Mouse (Mus musculus): ENCODE measurements around the gene Glp1r.
A peak's percentile ranks its signal among the peaks of the same experiment; 100 is the strongest.

Glp1r gene

GRCm38 (mm10) chr17:30892730-30893129 is 8.9 kb upstream of the Glp1r start:
- no peak for TF ChIP-seq GATA4 (IDR thresholded peaks at IDR 0.05; ENCODE audit: insufficient replicate concordance, low read length)

DNA sequence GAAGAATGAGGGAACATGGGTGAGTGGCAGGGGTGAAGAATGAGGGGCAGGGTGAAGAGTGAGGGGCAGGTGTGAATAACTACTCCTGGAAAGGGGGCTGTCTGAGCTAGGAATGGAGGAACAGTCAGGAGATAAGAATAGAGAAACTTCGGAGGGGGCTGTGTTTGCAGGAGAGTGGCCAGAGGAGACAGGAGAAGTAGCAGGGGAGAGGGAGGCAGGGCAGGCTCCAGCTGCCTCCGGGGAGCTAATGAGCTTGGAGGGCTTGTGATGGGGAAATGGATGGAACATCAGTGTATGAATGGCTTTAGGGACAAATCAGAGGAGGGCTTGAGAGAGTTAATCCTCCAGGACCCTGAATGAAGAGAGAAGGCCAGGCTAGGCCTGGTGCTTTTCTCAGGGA is 4.5 kb upstream of the Glp1r start:
- TF ChIP-seq GATA4 (IDR thresholded peaks at IDR 0.05; ENCODE audit: insufficient replicate concordance, low read length), result no peak

GRCm38 (mm10) chr17:30904096-30904495 is 2.5 kb downstream of the Glp1r start:
- no peak for TF ChIP-seq GATA4 (IDR thresholded peaks at IDR 0.05; ENCODE audit: insufficient replicate concordance, low read length)

GRCm38 (mm10) chr17:30907577-30907976 is 6.0 kb downstream of the Glp1r start:
- no peak for TF ChIP-seq GATA4 (IDR thresholded peaks at IDR 0.05; ENCODE audit: insufficient replicate concordance, low read length)

GRCm38 (mm10) chr17:30910866-30911731 is 9.5 kb downstream of the Glp1r start:
- TF ChIP-seq GATA4 (IDR thresholded peaks at IDR 0.05; ENCODE audit: insufficient replicate concordance, low read length), result no peak

DNA sequence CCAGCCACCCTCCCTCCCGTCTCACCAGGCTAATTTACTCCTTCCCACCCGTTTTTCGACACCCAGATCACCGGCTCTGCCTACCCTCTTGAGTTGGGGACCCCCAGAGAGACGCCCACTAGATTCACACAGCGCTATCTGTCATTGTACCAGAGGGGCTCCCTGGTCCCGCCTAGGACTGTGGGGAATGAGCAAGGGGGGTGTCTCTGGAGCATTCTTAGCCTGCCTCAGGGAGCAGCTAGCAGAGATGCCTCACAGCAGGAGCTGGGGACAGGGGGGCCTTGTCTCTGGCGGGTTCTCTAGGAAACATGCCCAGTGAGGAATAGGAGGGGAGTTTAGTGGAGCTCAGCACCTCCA is 10.1 kb downstream of the Glp1r start:
- no peak for TF ChIP-seq GATA4 (IDR thresholded peaks at IDR 0.05; ENCODE audit: insufficient replicate concordance, low read length)

DNA sequence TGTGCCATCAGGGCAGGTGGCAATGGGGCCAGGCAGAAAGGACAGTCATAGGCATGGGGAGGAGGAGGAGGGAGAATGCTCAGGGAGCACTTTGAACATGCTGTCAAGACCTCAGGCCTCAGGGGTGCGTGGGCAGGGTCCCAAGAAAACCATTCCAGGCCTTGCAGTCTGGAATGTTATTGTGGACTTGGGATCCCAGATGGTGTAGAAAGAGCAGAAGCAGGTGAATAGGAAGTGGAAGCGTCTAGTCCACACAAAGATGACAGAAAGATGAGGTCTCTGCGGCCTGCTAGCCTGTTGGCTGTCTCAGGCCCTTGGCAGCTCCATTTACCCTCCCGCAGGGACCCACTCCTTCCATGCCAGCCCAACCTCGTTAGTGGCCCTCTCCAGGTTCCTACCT is 10.9 kb downstream of the Glp1r start:
- no peak for TF ChIP-seq GATA4 (IDR thresholded peaks at IDR 0.05; ENCODE audit: insufficient replicate concordance, low read length)

GRCm38 (mm10) chr17:30914264-30914663 is 12.6 kb downstream of the Glp1r start:
- no peak for TF ChIP-seq GATA4 (IDR thresholded peaks at IDR 0.05; ENCODE audit: insufficient replicate concordance, low read length)

DNA sequence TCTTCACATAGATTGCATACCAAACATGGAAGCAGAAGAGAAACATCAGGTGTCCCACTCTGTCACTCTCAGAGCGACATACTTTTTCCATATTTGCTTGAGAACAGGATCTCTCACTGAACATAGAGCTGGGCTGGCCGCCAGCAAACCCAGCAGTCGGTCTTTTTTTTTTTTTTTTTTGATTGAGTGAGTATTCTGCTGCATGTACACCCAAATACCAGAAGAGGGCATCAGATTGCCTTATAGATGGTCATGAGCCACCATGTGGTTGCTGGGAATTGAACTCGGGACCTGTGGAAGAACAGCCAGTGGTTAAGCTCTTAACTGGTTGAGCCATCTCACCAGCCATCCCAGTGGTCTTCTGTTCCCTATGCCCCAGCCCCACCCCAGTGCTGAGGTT is 21.9 kb downstream of the Glp1r start:
- TF ChIP-seq GATA4 (IDR thresholded peaks at IDR 0.05; ENCODE audit: insufficient replicate concordance, low read length), result no peak

GRCm38 (mm10) chr17:30930827-30931226 is 29.2 kb downstream of the Glp1r start:
- TF ChIP-seq GATA4 (IDR thresholded peaks at IDR 0.05; ENCODE audit: insufficient replicate concordance, low read length), result no peak

DNA sequence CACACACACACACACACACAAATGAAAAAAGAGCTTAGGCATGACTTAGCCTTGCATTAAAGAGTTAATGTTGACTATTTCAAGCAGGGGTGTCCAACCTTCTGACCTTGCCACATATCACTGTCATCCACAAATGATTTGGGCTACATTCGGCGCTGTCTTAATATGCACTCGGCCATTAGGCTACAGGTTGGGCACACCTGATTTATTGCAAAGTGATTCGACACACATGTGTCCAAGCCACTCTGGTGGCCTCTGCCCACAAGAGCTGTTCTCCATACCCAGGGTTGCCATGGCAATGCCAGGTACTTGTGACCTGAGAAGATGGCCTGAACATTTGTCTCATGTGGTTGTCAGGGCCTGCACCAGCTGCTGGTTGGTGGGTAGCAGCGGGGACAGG is 31.2 kb downstream of the Glp1r start:
- TF ChIP-seq GATA4 (IDR thresholded peaks at IDR 0.05; ENCODE audit: insufficient replicate concordance, low read length), result no peak

DNA sequence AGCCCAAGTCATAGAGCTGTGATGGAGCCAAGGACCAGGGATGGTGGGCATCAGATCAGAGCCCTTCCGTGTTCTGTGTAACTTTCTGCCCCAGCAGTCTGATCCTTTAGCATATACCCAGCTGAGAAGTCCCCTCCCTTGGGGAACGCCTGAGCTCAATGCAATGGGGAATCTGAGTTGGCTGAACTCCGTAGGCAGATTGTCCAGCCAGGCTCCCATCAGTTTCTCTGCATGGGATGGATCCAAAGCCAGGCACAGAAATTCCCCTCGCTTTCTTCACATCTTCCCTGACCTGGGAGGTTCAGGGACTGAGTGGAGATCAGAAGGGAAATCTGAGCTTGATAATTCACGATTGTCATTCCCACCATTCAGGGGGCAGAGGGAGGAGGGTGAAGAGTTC is 33.7 kb downstream of the Glp1r start:
- TF ChIP-seq GATA4 (IDR thresholded peaks at IDR 0.05; ENCODE audit: insufficient replicate concordance, low read length), result no peak

GRCm38 (mm10) chr17:30938554-30938953 is 36.9 kb downstream of the Glp1r start:
- no peak for TF ChIP-seq GATA4 (IDR thresholded peaks at IDR 0.05; ENCODE audit: insufficient replicate concordance, low read length)

GRCm38 (mm10) chr17:30948382-30948781 is 46.8 kb downstream of the Glp1r start:
- TF ChIP-seq GATA4 (IDR thresholded peaks at IDR 0.05; ENCODE audit: insufficient replicate concordance, low read length), result peak; percentile 97

GRCm38 (mm10) chr17:30950780-30951179 is 49.2 kb downstream of the Glp1r start:
- no peak for TF ChIP-seq GATA4 (IDR thresholded peaks at IDR 0.05; ENCODE audit: insufficient replicate concordance, low read length)

DNA sequence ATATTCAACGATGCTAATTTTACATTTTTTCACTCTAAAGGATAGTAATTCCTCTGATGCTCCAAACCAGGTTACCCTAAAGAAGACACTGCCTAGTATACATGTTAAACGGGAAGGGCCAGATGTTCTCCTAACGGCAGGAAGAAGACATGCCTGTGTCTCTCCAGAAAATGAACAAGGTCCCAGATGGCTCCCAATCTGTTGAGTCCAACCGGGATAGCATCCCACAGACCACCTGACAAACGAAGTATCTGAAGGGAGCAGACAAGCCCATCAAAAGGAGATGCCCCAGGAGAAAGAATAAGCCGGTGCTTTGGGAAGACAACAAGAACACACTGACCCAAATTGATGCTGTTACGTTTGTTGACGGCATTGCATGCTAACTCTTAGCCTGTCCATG is 50.0 kb downstream of the Glp1r start:
- TF ChIP-seq GATA4 (IDR thresholded peaks at IDR 0.05; ENCODE audit: insufficient replicate concordance, low read length), result no peak

DNA sequence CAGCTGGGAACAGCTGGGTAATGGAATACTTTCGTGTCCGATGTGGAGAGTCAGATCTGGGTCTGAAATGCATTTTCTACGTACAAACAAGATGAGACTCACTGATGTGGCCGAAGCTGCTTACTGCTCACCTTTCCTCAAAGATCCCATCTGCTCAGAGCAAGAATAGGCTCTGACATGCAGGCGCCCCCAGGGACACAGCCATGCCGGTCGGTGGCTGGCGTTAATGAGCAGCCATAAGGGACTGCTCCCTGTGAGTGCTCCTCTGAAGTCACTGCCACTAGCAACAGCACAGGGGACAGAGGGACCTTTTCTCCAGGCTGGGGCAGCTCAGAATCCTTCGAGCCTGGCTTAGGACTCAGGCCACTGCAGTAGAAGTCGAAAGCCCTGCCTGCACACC is 52.7 kb downstream of the Glp1r start, which contains the start of gene Umodl1:
TSS of gene Umodl1 (plus strand) at position 301 of the 400 bp plus-strand sequence.
- TF ChIP-seq GATA4 (IDR thresholded peaks at IDR 0.05; ENCODE audit: insufficient replicate concordance, low read length), result no peak

Data from liver, adult (tissue).